Mouse (Mus musculus): ENCODE results near the gene Olfm2. TPM values are rescaled to one million over a fixed set of nuclear protein-coding genes. Genes with fewer than 3 reads are reported as not detected.

Gene Olfm2
- polyA plus RNA-seq, 1 experiment from 2014 or later: 9.4 TPM

DNA sequence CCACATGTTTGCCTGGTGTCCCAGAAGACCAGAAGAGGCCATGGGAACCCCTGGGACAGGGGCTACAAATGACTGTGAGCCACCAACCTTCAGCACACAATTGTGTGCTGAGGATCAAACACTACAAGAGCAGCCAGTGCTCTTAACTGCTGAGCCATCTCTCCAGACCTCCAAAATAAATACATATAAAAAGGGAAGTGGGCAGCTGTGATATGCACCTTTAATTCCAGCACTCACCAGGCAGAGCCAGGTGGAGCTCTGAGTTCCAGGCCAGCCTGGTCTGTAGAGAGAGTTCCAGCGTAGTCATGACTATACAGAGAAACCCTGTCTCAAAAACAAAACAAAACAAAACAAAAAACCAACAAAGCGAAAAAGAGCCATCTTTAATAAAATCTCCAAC, 8.2 kb upstream of the Olfm2 start:
- no peaks in the 10 kb centered on the region for H3K36me3 ChIP-seq (ENCODE audit: control insufficient read depth, insufficient read depth, low read length)
- H3K9ac ChIP-seq (ENCODE audit: low read length): no peak overlapping the region
- H3K9me3 ChIP-seq (ENCODE audit: control insufficient read depth, low read length): no peaks in the 10 kb centered on the region
- no peak for DNase-seq (ENCODE audit: low spot score)
- no peaks in the 10 kb centered on the region for H3K27me3 ChIP-seq (replicated peaks; ENCODE audit: control insufficient read depth, insufficient read depth, low read length)
- no peak overlapping the region for H3K4me3 ChIP-seq (ENCODE audit: low read depth, low read length)
- no peak for ATAC-seq (replicated peaks; ENCODE audit: low FRiP score, low TSS enrichment, low read depth)
- H3K27ac ChIP-seq (ENCODE audit: low read depth): no peak overlapping the region
- H3K4me1 ChIP-seq (replicated peaks; ENCODE audit: control insufficient read depth, insufficient read depth, low read length): no peaks in the 10 kb centered on the region
- no peak overlapping the region for H3K4me2 ChIP-seq (ENCODE audit: low read length)
- WGBS: 88% methylated on average over 2 of the region's 2 CpGs

DNA sequence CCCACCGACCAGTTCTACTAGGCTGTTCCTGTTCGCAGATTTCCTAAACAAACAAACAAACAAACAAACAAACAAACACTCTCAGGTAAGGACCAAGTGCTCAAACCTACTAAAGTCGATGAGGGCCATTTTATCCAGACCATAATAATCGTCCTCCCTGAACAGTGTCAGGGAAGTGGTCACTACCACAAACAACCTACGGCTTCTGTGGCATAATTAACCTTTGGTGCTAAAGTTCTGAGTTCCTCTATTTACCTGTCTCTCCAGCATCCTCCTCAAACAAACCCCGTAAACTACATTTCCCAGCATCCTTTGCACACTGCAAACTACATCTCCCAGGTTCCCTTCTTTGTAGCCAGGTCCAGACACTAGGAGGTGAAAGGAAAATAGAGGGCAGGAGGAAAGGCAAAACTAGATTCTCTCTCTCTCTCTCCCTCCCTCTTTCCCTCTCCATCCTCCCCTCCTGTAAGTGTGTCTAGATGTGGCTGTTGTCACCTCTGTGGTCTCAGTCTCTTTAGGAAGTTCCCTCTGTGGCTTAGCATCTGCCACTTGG, 5.4 kb upstream of the Olfm2 start:
- no peak for ATAC-seq (replicated peaks; ENCODE audit: low FRiP score, low TSS enrichment, low read depth)
- Histone ChIP-seq H3K27me3 (replicated peaks; ENCODE audit: control insufficient read depth, insufficient read depth, low read length) (peaks cover 11% of the 10 kb centered on the region), H3K36me3 (ENCODE audit: control insufficient read depth, insufficient read depth, low read length) (no peaks in the 10 kb centered on the region), H3K27ac (ENCODE audit: low read depth) (no peak overlapping the region), H3K4me1 (replicated peaks; ENCODE audit: control insufficient read depth, insufficient read depth, low read length) (0 out of 2 replicates have a peak, but pooled peaks cover under 1% of the 10 kb centered on the region), H3K4me3 (ENCODE audit: low read depth, low read length) (no peak overlapping the region), H3K9me3 (ENCODE audit: control insufficient read depth, low read length) (no peaks in the 10 kb centered on the region), H3K4me2 (ENCODE audit: low read length) (no peak overlapping the region), H3K9ac (ENCODE audit: low read length) (no peak overlapping the region)
- 51% methylated on average over 6 of the region's 6 CpGs for WGBS
- no peak for DNase-seq (ENCODE audit: low spot score)

DNA sequence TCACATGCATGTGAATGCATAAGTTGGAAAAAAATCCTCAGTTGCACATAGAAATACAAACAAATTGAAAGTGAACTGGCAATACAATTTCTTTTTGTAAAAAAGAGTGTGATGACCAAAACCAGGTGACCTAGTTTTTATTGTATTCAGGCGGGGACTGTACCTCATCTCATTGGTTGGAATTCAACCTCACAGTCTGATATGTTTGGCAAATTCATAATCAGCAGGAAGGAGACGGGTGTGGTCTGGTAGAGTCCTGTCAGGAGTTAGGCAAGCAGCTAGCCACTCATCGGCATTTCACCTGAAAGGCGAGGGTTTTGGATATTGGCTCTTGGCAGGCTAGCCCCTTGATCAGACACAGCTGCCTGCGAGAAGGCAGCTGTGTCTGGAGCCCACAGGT, 3.1 kb upstream of the Olfm2 start:
- no peak for ATAC-seq (replicated peaks; ENCODE audit: low FRiP score, low TSS enrichment, low read depth)
- H3K4me1 ChIP-seq (replicated peaks; ENCODE audit: control insufficient read depth, insufficient read depth, low read length): peaks cover 7% of the 10 kb centered on the region; the same call in 1 of the 2 replicates

DNA sequence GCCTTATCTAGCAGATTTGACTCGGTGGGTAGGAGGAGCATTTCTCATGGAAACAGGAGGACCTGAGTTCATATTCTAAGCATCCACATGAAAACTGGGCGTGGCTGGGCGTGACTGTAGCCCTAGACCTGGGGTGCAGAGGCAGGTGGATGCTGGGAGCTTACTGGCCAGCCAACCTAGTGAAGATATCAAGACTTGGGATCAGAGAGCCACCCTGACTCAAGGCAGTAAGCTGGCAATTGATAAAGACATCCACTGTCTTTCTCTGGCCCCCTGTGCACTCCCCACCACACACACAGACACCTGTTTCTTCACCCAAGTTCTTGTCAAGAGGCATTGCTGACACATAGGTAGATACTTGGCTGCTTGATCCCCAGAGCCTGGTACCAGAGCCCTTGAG, 2.4 kb upstream of the Olfm2 start:
- no peak overlapping the region for H3K4me3 ChIP-seq (ENCODE audit: low read depth, low read length)
- peaks cover 7% of the 10 kb centered on the region; the same call in 1 of the 2 replicates for H3K4me1 ChIP-seq (replicated peaks; ENCODE audit: control insufficient read depth, insufficient read depth, low read length)
- H3K9ac ChIP-seq (ENCODE audit: low read length): no peak overlapping the region
- H3K4me2 ChIP-seq (ENCODE audit: low read length): no peak overlapping the region
- H3K36me3 ChIP-seq (ENCODE audit: control insufficient read depth, insufficient read depth, low read length): no peaks in the 10 kb centered on the region
- WGBS: 73% methylated on average over 3 of the region's 3 CpGs
- DNase-seq (ENCODE audit: low spot score) (no peak), ATAC-seq (replicated peaks; ENCODE audit: low FRiP score, low TSS enrichment, low read depth) (no peak)
- H3K27me3 ChIP-seq (replicated peaks; ENCODE audit: control insufficient read depth, insufficient read depth, low read length): peaks cover 41% of the 10 kb centered on the region
- H3K27ac ChIP-seq (ENCODE audit: low read depth): no peak overlapping the region
- no peaks in the 10 kb centered on the region for H3K9me3 ChIP-seq (ENCODE audit: control insufficient read depth, low read length)

More for the DNA sequence above, 3.1 kb upstream of the Olfm2 start:
- H3K27ac ChIP-seq (ENCODE audit: low read depth): no peak overlapping the region
- 66% methylated on average over 5 of the region's 5 CpGs for WGBS
- no peaks in the 10 kb centered on the region for H3K9me3 ChIP-seq (ENCODE audit: control insufficient read depth, low read length)
- no peak overlapping the region for H3K4me2 ChIP-seq (ENCODE audit: low read length)
- H3K27me3 ChIP-seq (replicated peaks; ENCODE audit: control insufficient read depth, insufficient read depth, low read length): peaks cover 35% of the 10 kb centered on the region
- no peaks in the 10 kb centered on the region for H3K36me3 ChIP-seq (ENCODE audit: control insufficient read depth, insufficient read depth, low read length)
- no peak overlapping the region for H3K9ac ChIP-seq (ENCODE audit: low read length)
- no peak for DNase-seq (ENCODE audit: low spot score)
- H3K4me3 ChIP-seq (ENCODE audit: low read depth, low read length): no peak overlapping the region

DNA sequence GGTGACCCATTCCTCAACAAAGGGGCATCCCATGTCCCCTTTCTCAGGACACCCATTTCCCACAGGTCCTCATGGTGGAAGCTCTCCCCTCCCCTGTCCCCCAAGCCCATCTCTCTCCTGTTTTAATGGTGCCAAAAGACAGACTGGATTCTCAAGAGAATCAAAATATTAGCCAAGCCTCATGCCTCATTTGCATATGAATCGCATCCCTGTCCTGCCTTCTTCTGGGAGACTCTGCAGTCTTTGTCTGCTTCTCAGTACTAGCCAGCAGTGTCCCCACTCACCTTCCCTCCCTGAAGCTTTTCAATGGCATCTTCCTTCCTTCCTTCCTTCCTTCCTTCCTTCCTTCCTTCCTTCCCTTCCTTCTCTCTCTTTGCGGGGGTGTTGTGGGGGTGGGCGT, 1.5 kb upstream of the Olfm2 start:
- no peak for ATAC-seq (replicated peaks; ENCODE audit: low FRiP score, low TSS enrichment, low read depth)
- H3K4me3 ChIP-seq (ENCODE audit: low read depth, low read length): no peak overlapping the region
- no peak for DNase-seq (ENCODE audit: low spot score)
- H3K4me1 ChIP-seq (replicated peaks; ENCODE audit: control insufficient read depth, insufficient read depth, low read length): peaks cover 7% of the 10 kb centered on the region; the same call in 1 of the 2 replicates
- 21% methylated on average over 3 of the region's 3 CpGs for WGBS
- H3K27ac ChIP-seq (ENCODE audit: low read depth): no peak overlapping the region
- peaks cover 44% of the 10 kb centered on the region for H3K27me3 ChIP-seq (replicated peaks; ENCODE audit: control insufficient read depth, insufficient read depth, low read length)
- H3K36me3 ChIP-seq (ENCODE audit: control insufficient read depth, insufficient read depth, low read length): no peaks in the 10 kb centered on the region
- H3K9me3 ChIP-seq (ENCODE audit: control insufficient read depth, low read length): no peaks in the 10 kb centered on the region
- H3K4me2 ChIP-seq (ENCODE audit: low read length): no peak overlapping the region
- H3K9ac ChIP-seq (ENCODE audit: low read length): no peak overlapping the region

DNA sequence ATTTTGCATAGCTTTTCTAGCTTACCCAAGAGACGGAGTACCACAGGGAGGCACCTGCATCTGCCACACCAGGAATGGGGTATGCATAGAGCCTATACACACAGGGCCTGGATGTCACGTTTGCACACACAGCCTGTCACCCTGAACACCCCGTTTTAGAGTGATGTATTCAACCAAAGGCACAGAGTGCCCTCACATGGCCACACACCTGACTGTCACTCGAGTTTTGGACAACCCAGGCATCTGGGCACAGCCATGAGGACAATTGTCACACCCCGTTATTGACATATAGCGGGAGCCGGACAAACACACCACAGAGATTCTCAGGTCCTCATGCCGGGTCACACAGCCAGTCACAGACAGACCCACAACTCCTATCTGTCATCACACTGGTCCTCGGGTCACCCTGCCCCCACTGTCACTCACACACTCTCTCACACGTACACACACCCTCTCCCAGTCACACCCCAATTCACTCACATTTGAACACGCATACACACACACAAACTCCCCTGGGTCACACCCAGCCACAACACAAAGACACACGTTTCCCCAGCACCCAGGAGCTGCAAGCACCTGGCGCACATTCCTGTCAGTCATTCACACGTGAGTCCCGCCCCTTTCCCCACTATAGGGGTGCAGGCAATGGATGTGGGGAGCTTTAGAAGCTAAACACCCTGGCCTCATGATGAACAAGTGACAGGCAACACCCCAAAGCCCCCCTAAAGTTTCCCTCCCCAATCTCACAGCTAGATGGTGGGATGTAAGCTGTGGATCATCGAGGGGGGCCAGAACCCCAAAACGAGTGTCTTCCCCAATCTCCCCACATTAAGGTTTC, 801 bp downstream of the Olfm2 start:
- 13% methylated on average over 17 of the region's 17 CpGs for WGBS
- DNase-seq (ENCODE audit: low spot score) (no peak), ATAC-seq (replicated peaks; ENCODE audit: low FRiP score, low TSS enrichment, low read depth) (no peak)
- peak overlapping the region; percentile 41; the same call in 1 of the 2 replicates for H3K9ac ChIP-seq (ENCODE audit: low read length)
- peaks cover 44% of the 10 kb centered on the region for H3K27me3 ChIP-seq (replicated peaks; ENCODE audit: control insufficient read depth, insufficient read depth, low read length)
- no peak overlapping the region for H3K27ac ChIP-seq (ENCODE audit: low read depth)
- H3K4me1 ChIP-seq (replicated peaks; ENCODE audit: control insufficient read depth, insufficient read depth, low read length): peaks cover 7% of the 10 kb centered on the region; the same call in 1 of the 2 replicates
- no peaks in the 10 kb centered on the region for H3K9me3 ChIP-seq (ENCODE audit: control insufficient read depth, low read length)
- peak overlapping the region; percentile 34 for H3K4me3 ChIP-seq (ENCODE audit: low read depth, low read length)
- peak overlapping the region; percentile 56 for H3K4me2 ChIP-seq (ENCODE audit: low read length)
- H3K36me3 ChIP-seq (ENCODE audit: control insufficient read depth, insufficient read depth, low read length): no peaks in the 10 kb centered on the region

DNA sequence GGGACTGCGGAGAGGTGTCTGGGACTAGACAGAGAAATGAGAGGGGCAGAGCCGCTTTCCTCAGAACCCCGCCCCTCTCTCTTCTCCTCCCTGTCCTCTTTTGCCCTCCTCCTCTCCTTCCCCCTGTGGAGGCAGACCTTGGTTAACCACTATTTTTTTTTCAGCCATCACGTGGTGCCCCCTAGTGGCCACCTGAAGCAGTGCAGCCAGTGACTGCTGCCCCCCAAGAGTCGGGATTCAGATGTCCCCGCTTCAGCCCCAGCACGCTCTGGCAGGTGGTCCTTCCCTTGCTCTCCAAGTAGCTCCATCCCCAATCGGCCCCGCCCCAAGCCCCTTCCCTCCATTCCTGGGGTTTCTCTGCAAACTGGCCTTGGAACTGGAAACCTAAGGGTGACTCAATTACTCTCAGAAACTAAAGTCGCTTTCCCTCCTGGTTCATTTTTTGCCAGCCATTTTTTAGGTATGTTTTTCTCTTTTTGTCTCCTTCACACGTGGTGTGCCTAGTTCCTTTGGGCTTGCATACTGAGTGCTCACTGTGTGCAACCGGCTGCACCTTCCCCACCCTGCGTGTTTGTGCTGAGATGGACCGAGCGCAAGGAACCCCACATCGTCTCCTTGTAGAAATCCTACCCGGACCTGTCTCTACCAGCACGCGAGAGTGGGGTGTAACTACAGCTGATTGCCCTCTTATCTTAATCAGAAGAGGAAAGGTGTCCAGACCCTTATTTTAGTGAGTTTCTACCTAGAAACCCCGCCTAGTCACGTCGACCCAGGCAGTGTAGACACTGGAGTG, 2.0 kb downstream of the Olfm2 start:
- ATAC-seq (replicated peaks; ENCODE audit: low FRiP score, low TSS enrichment, low read depth) (no peak), DNase-seq (ENCODE audit: low spot score) (peak; percentile 73)
- WGBS: 16% methylated on average over 22 of the region's 22 CpGs
- Histone ChIP-seq H3K4me3 (ENCODE audit: low read depth, low read length) (no peak overlapping the region), H3K9me3 (ENCODE audit: control insufficient read depth, low read length) (no peaks in the 10 kb centered on the region), H3K4me2 (ENCODE audit: low read length) (no peak overlapping the region), H3K9ac (ENCODE audit: low read length) (no peak overlapping the region), H3K27me3 (replicated peaks; ENCODE audit: control insufficient read depth, insufficient read depth, low read length) (peaks cover 48% of the 10 kb centered on the region), H3K36me3 (ENCODE audit: control insufficient read depth, insufficient read depth, low read length) (no peaks in the 10 kb centered on the region), H3K4me1 (replicated peaks; ENCODE audit: control insufficient read depth, insufficient read depth, low read length) (peaks cover 7% of the 10 kb centered on the region; the same call in 1 of the 2 replicates), H3K27ac (ENCODE audit: low read depth) (no peak overlapping the region)

DNA sequence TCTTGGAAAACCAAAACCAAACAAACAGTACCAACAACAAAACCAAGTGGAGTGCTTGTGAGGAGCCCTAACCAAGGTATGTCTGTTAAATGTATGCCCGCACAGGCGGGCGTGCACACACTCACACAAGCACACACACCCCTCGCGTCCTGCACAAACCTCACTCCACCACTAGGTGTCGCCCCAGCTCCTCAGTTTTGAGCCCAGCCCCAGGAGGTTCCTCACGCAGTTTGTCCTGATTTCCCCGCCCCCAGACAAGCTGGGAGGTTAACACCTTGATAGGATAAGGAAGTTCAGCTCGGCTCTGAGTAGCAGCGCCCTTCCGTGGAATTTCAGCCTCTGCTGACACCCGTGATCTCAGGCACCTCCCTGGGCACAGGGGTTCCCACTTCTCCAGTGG, 5.7 kb downstream of the Olfm2 start:
- Histone ChIP-seq H3K36me3 (ENCODE audit: control insufficient read depth, insufficient read depth, low read length) (no peaks in the 10 kb centered on the region), H3K4me1 (replicated peaks; ENCODE audit: control insufficient read depth, insufficient read depth, low read length) (no peaks in the 10 kb centered on the region), H3K27ac (ENCODE audit: low read depth) (no peak overlapping the region), H3K9ac (ENCODE audit: low read length) (no peak overlapping the region), H3K27me3 (replicated peaks; ENCODE audit: control insufficient read depth, insufficient read depth, low read length) (peaks cover 25% of the 10 kb centered on the region), H3K4me3 (ENCODE audit: low read depth, low read length) (no peak overlapping the region; the same call in 1 of the 2 replicates), H3K4me2 (ENCODE audit: low read length) (peak overlapping the region; percentile 35), H3K9me3 (ENCODE audit: control insufficient read depth, low read length) (no peaks in the 10 kb centered on the region)
- ATAC-seq (replicated peaks; ENCODE audit: low FRiP score, low TSS enrichment, low read depth) (peak; percentile 76), DNase-seq (ENCODE audit: low spot score) (peak; percentile 93)
- WGBS: 3% methylated on average over 12 of the region's 12 CpGs
